Mouse (Mus musculus) MEL (cell line): ENCODE results near the gene Dclk1. TPM values are rescaled to one million over a fixed set of nuclear protein-coding genes. Genes with fewer than 3 reads are reported as not detected.

Source experiments
- DNase-seq: peaks from one replicate; pipeline ENCODE4 v3.0.0; 2011; ENCODE audit warnings: low read depth, low spot score
- H3K27ac ChIP-seq: 2 replicates; pipeline ENCODE4 v1.5.1; 2012; ENCODE audit warnings: low read depth, mild to moderate bottlenecking, control low read depth, low read length, moderate library complexity; ENCODE audit not compliant: control insufficient read depth
- H3K27me3 ChIP-seq, 2 experiments: fragments of 150-350 bp in 1 of 2; sonication (generic) in 1 of 2; 2 replicates each; pipeline ENCODE4 v1.6.1; 2012; ENCODE audit warnings: low read length in 2 of 2, mild to moderate bottlenecking in 2 of 2, improper control_type of control experiment in 1 of 2, moderate library complexity in 1 of 2; ENCODE audit not compliant: insufficient read depth in 2 of 2, control insufficient read depth in 1 of 2
- H3K36me3 ChIP-seq, 2 experiments: 2 replicates each; pipeline ENCODE4 v1.6.1; 2012 to 2014; ENCODE audit warnings: low read length in 2 of 2, improper control_type of control experiment in 1 of 2, inconsistent platforms in 1 of 2, mild to moderate bottlenecking in 1 of 2; ENCODE audit not compliant: insufficient read depth in 2 of 2, control insufficient read depth in 1 of 2
- H3K4me1 ChIP-seq, 2 experiments: fragments of 150-350 bp in 1 of 2; sonication (generic) in 1 of 2; 2 replicates each; pipeline ENCODE4 v1.6.1; 2012; ENCODE audit warnings: low read length in 2 of 2, improper control_type of control experiment in 1 of 2, mild to moderate bottlenecking in 1 of 2; ENCODE audit not compliant: insufficient read depth in 2 of 2, control insufficient read depth in 1 of 2
- H3K4me3 ChIP-seq, 2 experiments: fragments of 150-350 bp in 1 of 2; sonication (generic) in 1 of 2; 2 replicates each; pipeline ENCODE4 v1.5.1; 2012; ENCODE audit warnings: low read depth in 2 of 2, low read length in 2 of 2, mild to moderate bottlenecking in 2 of 2, moderate library complexity in 2 of 2, control low read depth in 1 of 2, improper control_type of control experiment in 1 of 2; ENCODE audit not compliant: control insufficient read depth in 1 of 2, insufficient read depth in 1 of 2
- H3K79me2 ChIP-seq: 2 replicates; pipeline ENCODE4 v1.6.1; 2012; ENCODE audit warnings: mild to moderate bottlenecking, low read length, moderate library complexity; ENCODE audit not compliant: control insufficient read depth, poor library complexity, insufficient read depth
- H3K9ac ChIP-seq: 2 replicates; pipeline ENCODE4 v1.6.1; 2012; ENCODE audit warnings: low read depth, mild to moderate bottlenecking, control low read depth, low read length, moderate library complexity; ENCODE audit not compliant: control insufficient read depth, poor library complexity, severe bottlenecking
- H3K9me3 ChIP-seq: fragments of 150-350 bp; sonication (generic); replicated peaks from 2 replicates; pipeline ENCODE4 v1.6.1; 2012; ENCODE audit warnings: mild to moderate bottlenecking, low read length, improper control_type of control experiment, moderate library complexity; ENCODE audit not compliant: insufficient read depth
- BHLHE40 ChIP-seq: IDR thresholded peaks from 2 replicates; pipeline ENCODE4 v1.6.1; 2012; ENCODE audit warnings: low read depth, mild to moderate bottlenecking, inconsistent platforms, low read length, improper control_type of control experiment, borderline replicate concordance
- CHD1 ChIP-seq: IDR thresholded peaks from 2 replicates; pipeline ENCODE4 v1.6.1; 2012; ENCODE audit warnings: low read depth, mild to moderate bottlenecking, inconsistent platforms, low read length, improper control_type of control experiment
- CTCF ChIP-seq, 3 experiments: IDR thresholded peaks in 2 of 3; conservative IDR thresholded peaks in 1 of 3; 2 replicates each; pipeline ENCODE4 v1.5.1; 2011 to 2012; ENCODE audit warnings: low read length in 3 of 3, low read depth in 2 of 3, mild to moderate bottlenecking in 2 of 3, improper control_type of control experiment in 1 of 3, inconsistent platforms in 1 of 3, mixed read lengths in 1 of 3, moderate library complexity in 1 of 3; ENCODE audit not compliant: control insufficient read depth in 1 of 3, insufficient read depth in 1 of 3, poor library complexity in 1 of 3, severe bottlenecking in 1 of 3
- E2F4 ChIP-seq: IDR thresholded peaks from 2 replicates; pipeline ENCODE4 v1.6.1; 2011; ENCODE audit warnings: low read depth, low read length, improper control_type of control experiment, borderline replicate concordance
- ELF1 ChIP-seq: IDR thresholded peaks from 2 replicates; pipeline ENCODE4 v1.6.1; 2014; ENCODE audit warnings: low read depth, mild to moderate bottlenecking, inconsistent platforms, low read length, improper control_type of control experiment, moderate library complexity
- ETS1 ChIP-seq: IDR thresholded peaks from 2 replicates; pipeline ENCODE4 v1.6.1; 2012; ENCODE audit warnings: low read depth, mild to moderate bottlenecking, inconsistent platforms, low read length, improper control_type of control experiment, moderate library complexity
- GABPA ChIP-seq: IDR thresholded peaks from 2 replicates; pipeline ENCODE4 v1.6.1; 2012; ENCODE audit warnings: low read depth, mild to moderate bottlenecking, inconsistent platforms, low read length, improper control_type of control experiment, moderate library complexity
- JUND ChIP-seq: IDR thresholded peaks from 2 replicates; pipeline ENCODE4 v1.6.1; 2011; ENCODE audit warnings: low read depth, mild to moderate bottlenecking, improper control_type of control experiment, low read length
- KAT2A ChIP-seq: conservative IDR thresholded peaks from 2 replicates; pipeline ENCODE4 v1.6.1; 2012; ENCODE audit warnings: low read depth, low read length, improper control_type of control experiment, inconsistent platforms
- MAX ChIP-seq: IDR thresholded peaks from 2 replicates; pipeline ENCODE4 v1.6.1; 2011; ENCODE audit warnings: low read length, improper control_type of control experiment
- MYC ChIP-seq: IDR thresholded peaks from 2 replicates; pipeline ENCODE4 v1.6.1; 2011; ENCODE audit warnings: low read depth, mild to moderate bottlenecking, low read length, improper control_type of control experiment, moderate library complexity
- NELFE ChIP-seq: IDR thresholded peaks from 2 replicates; pipeline ENCODE4 v1.6.1; 2011; ENCODE audit warnings: low read depth, low read length, improper control_type of control experiment
- POLR2A ChIP-seq, 2 experiments: IDR thresholded peaks; 2 replicates each; pipeline ENCODE4 v1.6.1; 2011 to 2012; ENCODE audit warnings: low read length in 2 of 2, mild to moderate bottlenecking in 2 of 2, control low read depth in 1 of 2, improper control_type of control experiment in 1 of 2, low read depth in 1 of 2, moderate library complexity in 1 of 2; ENCODE audit not compliant: control insufficient read depth in 1 of 2, insufficient read depth in 1 of 2, poor library complexity in 1 of 2
- RAD21 ChIP-seq: IDR thresholded peaks from 2 replicates; pipeline ENCODE4 v1.6.1; 2011; ENCODE audit warnings: mild to moderate bottlenecking, low read depth, low read length, improper control_type of control experiment
- RCOR1 ChIP-seq: IDR thresholded peaks from 2 replicates; pipeline ENCODE4 v1.6.1; 2012; ENCODE audit warnings: low read depth, mild to moderate bottlenecking, inconsistent platforms, low read length, improper control_type of control experiment
- SIN3A ChIP-seq: IDR thresholded peaks from 2 replicates; pipeline ENCODE4 v1.6.1; 2012; ENCODE audit warnings: low read length, improper control_type of control experiment, inconsistent platforms
- SMC3 ChIP-seq: IDR thresholded peaks from 2 replicates; pipeline ENCODE4 v1.6.1; 2011; ENCODE audit warnings: low read depth, low read length, improper control_type of control experiment
- TBP ChIP-seq: IDR thresholded peaks from 2 replicates; pipeline ENCODE4 v1.8.0; 2011; ENCODE audit warnings: low read depth, low read length, improper control_type of control experiment
- UBTF ChIP-seq: IDR thresholded peaks from 2 replicates; pipeline ENCODE4 v1.6.1; 2012; ENCODE audit warnings: low read depth, mild to moderate bottlenecking, inconsistent platforms, low read length, improper control_type of control experiment, moderate library complexity, borderline replicate concordance; ENCODE audit not compliant: insufficient read depth
- USF2 ChIP-seq, 2 experiments: IDR thresholded peaks; 2 replicates each; pipeline ENCODE4 v1.6.1; 2011 to 2012; ENCODE audit warnings: improper control_type of control experiment in 2 of 2, low read length in 2 of 2, borderline replicate concordance in 1 of 2, inconsistent platforms in 1 of 2, low read depth in 1 of 2, mild to moderate bottlenecking in 1 of 2; ENCODE audit not compliant: insufficient read depth in 1 of 2
- ZC3H11A ChIP-seq: IDR thresholded peaks from 2 replicates; pipeline ENCODE4 v1.6.1; 2012; ENCODE audit warnings: low read depth, mild to moderate bottlenecking, inconsistent platforms, low read length, improper control_type of control experiment
- ZKSCAN1 ChIP-seq: IDR thresholded peaks from 2 replicates; pipeline ENCODE4 v1.6.1; 2012; ENCODE audit warnings: low read depth, mild to moderate bottlenecking, inconsistent platforms, low read length, improper control_type of control experiment, moderate library complexity
- ZMIZ1 ChIP-seq: IDR thresholded peaks from 2 replicates; pipeline ENCODE4 v1.6.1; 2012; ENCODE audit warnings: low read depth, mild to moderate bottlenecking, inconsistent platforms, low read length, improper control_type of control experiment, moderate library complexity
- polyA plus RNA-seq, 2 experiments: library from polyadenylated mRNA; stranded (reverse) in 1 of 2; unstranded in 1 of 2; fragments of >175 nt in 1 of 2; fragments of >200 nt in 1 of 2; gene quantifications; 2 replicates each; pipeline versions ENCODE4 v1.2.1 to v1.2.4; 2012; ENCODE audit warnings: low replicate concordance in 2 of 2, low read depth in 1 of 2; ENCODE audit not compliant: insufficient read length in 2 of 2, insufficient read depth in 1 of 2, missing spikeins in 1 of 2
- total RNA-seq: library from RNA; depleted of rRNA; stranded (reverse); fragments of 300-350 nt; gene quantifications from 2 replicates; pipeline ENCODE4 v1.2.3, GENCODE M21; 2012

Gene Dclk1
- total and polyA plus RNA-seq, 3 experiments = not detected

- Histone ChIP-seq H3K9me3 (no peaks in the 10 kb centered on the region), H3K4me1 (no peaks in the 10 kb centered on the region), H3K27ac (no peak overlapping the region), H3K9ac (no peak overlapping the region), H3K36me3 (no peaks in the 10 kb centered on the region), H3K79me2 (no peaks in the 10 kb centered on the region), H3K27me3 (no peaks in the 10 kb centered on the region), H3K4me3 (no peak overlapping the region)
- TF ChIP-seq USF2 (IDR thresholded peaks at IDR 0.05; ENCODE audit: borderline replicate concordance in 1 of 2, insufficient read depth in 1 of 2, low read depth in 1 of 2, low read length in 2 of 2) = no peak
- no peak for TF ChIP-seq MAX
- TF ChIP-seq RAD21 = no peak
- no peak for TF ChIP-seq POLR2A (IDR thresholded peaks at IDR 0.05; ENCODE audit: control insufficient read depth in 1 of 2, insufficient read depth in 1 of 2, low read depth in 1 of 2, low read length in 2 of 2, poor library complexity in 1 of 2)
- no peak for TF ChIP-seq SMC3
- no peak for TF ChIP-seq SIN3A
- no peak for DNase-seq
These were observed 279.6 kb downstream of the Dclk1 start for GRCm38 (mm10) chr3:55521776-55522175.

DNA sequence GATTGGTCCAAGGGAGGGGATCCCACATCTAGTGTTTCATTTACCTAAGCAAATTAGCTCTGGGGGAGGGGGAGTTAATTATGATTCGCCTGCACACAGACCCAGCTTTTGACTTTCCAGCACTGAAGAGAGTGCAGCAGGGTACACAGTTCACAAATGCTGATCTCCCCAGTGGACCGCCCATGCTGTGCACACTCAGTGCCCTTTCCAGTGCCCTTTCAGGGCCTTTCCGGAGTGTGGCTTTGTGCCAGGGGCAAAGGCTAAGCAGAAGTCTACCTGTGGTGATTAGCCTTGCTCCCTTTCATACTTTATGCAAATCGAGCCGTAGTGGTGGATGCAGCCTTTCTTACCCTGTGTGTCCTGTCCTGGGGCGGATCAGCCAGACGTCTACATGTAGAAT, 281.1 kb downstream of the Dclk1 start:
- no peaks in the 10 kb centered on the region for H3K79me2 ChIP-seq
- H3K4me3 ChIP-seq = no peak overlapping the region
- no peak overlapping the region for H3K9ac ChIP-seq
- TF ChIP-seq ELF1 (no peak), ZMIZ1 (no peak), RCOR1 (no peak), RAD21 (no peak), CHD1 (no peak), USF2 (IDR thresholded peaks at IDR 0.05; ENCODE audit: borderline replicate concordance in 1 of 2, insufficient read depth in 1 of 2, low read depth in 1 of 2, low read length in 2 of 2) (no peak), ZKSCAN1 (no peak), SMC3 (no peak)
- H3K36me3 ChIP-seq = no peaks in the 10 kb centered on the region
- DNase-seq = no peak
- no peaks in the 10 kb centered on the region for H3K9me3 ChIP-seq
- H3K27me3 ChIP-seq = no peaks in the 10 kb centered on the region
- no peak overlapping the region for H3K27ac ChIP-seq
- no peaks in the 10 kb centered on the region for H3K4me1 ChIP-seq

DNA sequence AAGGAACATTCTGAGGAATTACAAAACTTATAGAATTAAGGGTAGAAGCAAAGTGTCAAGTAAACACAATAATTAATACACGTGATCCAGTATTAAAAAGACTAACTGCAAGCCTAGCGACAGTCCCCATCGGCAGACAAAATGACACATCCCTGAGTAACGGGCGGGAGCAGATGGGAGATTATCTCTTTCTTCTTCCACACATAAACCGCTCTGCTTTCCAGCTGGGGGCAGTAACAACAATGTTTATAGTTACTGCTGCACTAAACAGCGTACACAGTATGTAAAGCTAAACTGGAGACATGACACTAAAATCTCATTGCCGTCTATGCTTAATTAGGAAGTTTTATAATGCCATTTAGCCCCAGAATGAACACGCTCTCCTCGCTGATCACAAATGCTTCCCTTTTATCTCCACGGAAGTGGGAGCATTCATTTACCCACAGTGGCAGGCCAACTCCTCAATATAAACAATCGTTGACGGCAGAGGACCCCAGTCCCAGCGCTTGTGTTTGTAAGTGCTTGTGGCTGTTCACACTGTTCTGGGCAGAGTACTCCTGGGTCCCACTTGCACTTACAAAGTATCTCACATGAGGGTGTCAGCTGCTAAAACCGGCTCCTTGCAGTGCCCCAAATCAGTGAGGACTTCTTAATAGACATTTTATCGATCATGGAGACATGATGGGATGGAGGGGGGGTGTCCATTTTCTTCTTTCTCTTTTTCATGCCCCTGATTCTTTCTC, 281.7 kb downstream of the Dclk1 start:
- H3K4me1 ChIP-seq = no peaks in the 10 kb centered on the region
- no peak for DNase-seq
- H3K27ac ChIP-seq = no peak overlapping the region
- no peaks in the 10 kb centered on the region for H3K79me2 ChIP-seq
- TF ChIP-seq CHD1 (no peak), RAD21 (no peak), CTCF (IDR thresholded peaks at IDR 0.05 in 2 of 3, conservative IDR thresholded peaks at IDR 0.05 in 1 of 3; ENCODE audit: control insufficient read depth in 1 of 3, insufficient read depth in 1 of 3, low read depth in 2 of 3, low read length in 3 of 3, poor library complexity in 1 of 3, severe bottlenecking in 1 of 3) (no peak), E2F4 (no peak), BHLHE40 (no peak), MYC (no peak), POLR2A (IDR thresholded peaks at IDR 0.05; ENCODE audit: control insufficient read depth in 1 of 2, insufficient read depth in 1 of 2, low read depth in 1 of 2, low read length in 2 of 2, poor library complexity in 1 of 2) (no peak), TBP (no peak), ETS1 (no peak), ZMIZ1 (no peak), UBTF (no peak), NELFE (no peak), ZC3H11A (no peak), KAT2A (no peak), JUND (no peak), GABPA (no peak)
- no peaks in the 10 kb centered on the region for H3K36me3 ChIP-seq
- H3K27me3 ChIP-seq = no peaks in the 10 kb centered on the region
- H3K9me3 ChIP-seq = no peaks in the 10 kb centered on the region
- no peak overlapping the region for H3K4me3 ChIP-seq
- H3K9ac ChIP-seq = no peak overlapping the region
